Mouse (Mus musculus): ENCODE results near the gene Cemip2.
"Not testable (repeated sequence)": the region's sequence is repeated elsewhere in the genome, so short reads cannot be mapped to it uniquely, and the experiment has no call there.

Cemip2 gene

GRCm38 (mm10) chr19:21818021-21818725 is 40.0 kb downstream of the Cemip2 start:
- no peak for DNase-seq

GRCm38 (mm10) chr19:21819585-21819984 is 41.4 kb downstream of the Cemip2 start:
- no peak for DNase-seq

- no peak for DNase-seq
Observed at GRCm38 (mm10) chr19:21820126-21820525, 42.0 kb downstream of the Cemip2 start.

- DNase-seq, result no peak
Observed at GRCm38 (mm10) chr19:21821877-21822276, 43.7 kb downstream of the Cemip2 start.

- DNase-seq, result no peak
Observed at GRCm38 (mm10) chr19:21824146-21824545, 46.0 kb downstream of the Cemip2 start.

- DNase-seq, result no peak
Observed at GRCm38 (mm10) chr19:21825128-21825885, 47.2 kb downstream of the Cemip2 start.

- DNase-seq, result no peak
Observed at GRCm38 (mm10) chr19:21833416-21833992, 55.4 kb downstream of the Cemip2 start.

- no peak for DNase-seq
Observed at GRCm38 (mm10) chr19:21834952-21835351, 56.8 kb downstream of the Cemip2 start.

- DNase-seq, result no peak
Observed at GRCm38 (mm10) chr19:21850721-21851120, 72.6 kb downstream of the Cemip2 start.

GRCm38 (mm10) chr19:21854526-21855228 is 76.5 kb downstream of the Cemip2 start:
- no peak for DNase-seq

- no peak for DNase-seq
Observed at GRCm38 (mm10) chr19:21855421-21856128, 77.4 kb downstream of the Cemip2 start.

GRCm38 (mm10) chr19:21858846-21859521 is 80.8 kb downstream of the Cemip2 start:
- no peak for DNase-seq

- DNase-seq, result no peak
Observed at GRCm38 (mm10) chr19:21860132-21860531, 82.0 kb downstream of the Cemip2 start.

- DNase-seq, result no peak
Observed at GRCm38 (mm10) chr19:21860894-21861293, 82.8 kb downstream of the Cemip2 start.

GRCm38 (mm10) chr19:21862289-21862990 is 84.3 kb downstream of the Cemip2 start:
- no peak for DNase-seq

GRCm38 (mm10) chr19:21862991-21863931 is 85.1 kb downstream of the Cemip2 start:
- DNase-seq, result no peak

GRCm38 (mm10) chr19:21865242-21866055 is 87.3 kb downstream of the Cemip2 start:
- no peak for DNase-seq

GRCm38 (mm10) chr19:21866094-21866493 is 88.0 kb downstream of the Cemip2 start:
- no peak for DNase-seq

GRCm38 (mm10) chr19:21866756-21867155 is 88.6 kb downstream of the Cemip2 start:
- not testable (repeated sequence) for DNase-seq
